Mouse (Mus musculus) spleen, adult 2 months (tissue): Measurements from ENCODE around the gene Oit1. TPM values are rescaled to one million over a fixed set of nuclear protein-coding genes. Genes with fewer than 3 reads are reported as not detected.

Experiments used
- DNase-seq, 2 experiments: peaks; one replicate each; pipeline versions ENCODE4 v3.0.0 to v3.0.0-alpha.2; 2012 to 2021; ENCODE audit warnings: low spot score in 2 of 2, low read depth in 1 of 2
- H3K27ac ChIP-seq: fragments of 200-500 bp; 2 replicates; pipeline ENCODE4 v1.5.1; 2012; ENCODE audit warnings: low read length, inconsistent platforms; ENCODE audit not compliant: insufficient read depth
- H3K27me3 ChIP-seq: fragments of 200-500 bp; 2 replicates; pipeline ENCODE4 v1.6.1; 2012; ENCODE audit warnings: mild to moderate bottlenecking, moderate library complexity, low read length, inconsistent platforms; ENCODE audit not compliant: control insufficient read depth, insufficient read depth
- H3K36me3 ChIP-seq: fragments of 200-500 bp; 2 replicates; pipeline ENCODE4 v1.6.1; 2012; ENCODE audit warnings: mild to moderate bottlenecking, low read length, inconsistent platforms; ENCODE audit not compliant: control insufficient read depth, insufficient read depth
- H3K4me1 ChIP-seq: fragments of 200-500 bp; 2 replicates; pipeline ENCODE4 v1.6.1; 2011; ENCODE audit warnings: inconsistent platforms; ENCODE audit not compliant: control insufficient read depth, insufficient read depth, insufficient read length
- H3K4me3 ChIP-seq: fragments of 200-500 bp; 2 replicates; pipeline ENCODE4 v1.5.1; 2011; ENCODE audit warnings: mild to moderate bottlenecking, inconsistent platforms; ENCODE audit not compliant: insufficient read depth, insufficient read length; ENCODE audit errors: extremely low read depth
- CTCF ChIP-seq: fragments of 200-500 bp; IDR thresholded peaks from 2 replicates; pipeline ENCODE4 v1.5.1; 2011; ENCODE audit warnings: mild to moderate bottlenecking, inconsistent platforms; ENCODE audit not compliant: insufficient read depth, insufficient read length, insufficient replicate concordance; ENCODE audit errors: extremely low read depth
- POLR2A ChIP-seq: fragments of 200-500 bp; IDR thresholded peaks from 2 replicates; pipeline ENCODE4 v1.6.1; 2011; ENCODE audit warnings: low read depth, low read length, inconsistent platforms
- WGBS: fragments of 180-500 bp; shearing (Covaris S2); methylation state at CpG from one replicate; pipeline ENCODE4 v1.1.7; 2018; 5-methylcytosine and 5-hydroxymethylcytosine counted together
- polyA plus RNA-seq: library from polyadenylated mRNA; depleted of rRNA; stranded (reverse); fragments of >200 nt; gene quantifications from 2 replicates; pipeline ENCODE4 v1.2.3, GENCODE M21; 2012

The Oit1 gene
- polyA plus RNA-seq, 1 experiment: 0.16 TPM

DNA sequence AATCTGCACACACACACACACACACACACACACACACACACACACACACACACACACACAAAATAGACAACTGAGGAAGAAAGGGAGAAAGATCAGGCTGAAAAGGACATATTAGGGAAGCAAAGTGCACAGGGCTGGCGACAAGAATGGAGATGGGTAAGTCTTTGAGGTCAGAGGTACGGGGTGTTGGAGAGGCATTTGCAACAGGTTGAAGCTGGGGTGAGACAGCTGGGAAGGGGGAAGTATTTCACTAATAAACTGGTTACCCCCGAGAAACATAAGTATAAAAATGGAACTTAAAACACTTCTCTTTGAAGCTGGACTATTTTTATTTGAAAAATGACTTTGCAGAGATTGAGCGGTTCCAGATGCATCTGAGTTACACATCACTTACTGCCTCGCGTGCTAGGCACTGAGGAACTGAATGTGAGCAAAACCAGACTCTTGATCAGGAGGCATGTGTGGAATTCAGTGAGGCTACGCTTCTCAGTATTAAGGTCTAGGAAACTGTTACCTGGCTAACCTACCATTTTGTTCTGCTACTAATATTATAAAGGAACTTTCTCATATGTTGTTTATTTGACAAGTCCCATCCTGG, 17.2 kb upstream of the Oit1 start:
- H3K4me1 ChIP-seq: no peaks in the 10 kb centered on the region
- H3K36me3 ChIP-seq: no peaks in the 10 kb centered on the region
- DNase-seq: no peak
- WGBS: 64% methylated on average over 7 of the region's 7 CpGs
- H3K4me3 ChIP-seq: no peak overlapping the region
- H3K27me3 ChIP-seq: no peaks in the 10 kb centered on the region
- H3K27ac ChIP-seq: no peak overlapping the region
- TF ChIP-seq POLR2A (no peak), CTCF (no peak)

DNA sequence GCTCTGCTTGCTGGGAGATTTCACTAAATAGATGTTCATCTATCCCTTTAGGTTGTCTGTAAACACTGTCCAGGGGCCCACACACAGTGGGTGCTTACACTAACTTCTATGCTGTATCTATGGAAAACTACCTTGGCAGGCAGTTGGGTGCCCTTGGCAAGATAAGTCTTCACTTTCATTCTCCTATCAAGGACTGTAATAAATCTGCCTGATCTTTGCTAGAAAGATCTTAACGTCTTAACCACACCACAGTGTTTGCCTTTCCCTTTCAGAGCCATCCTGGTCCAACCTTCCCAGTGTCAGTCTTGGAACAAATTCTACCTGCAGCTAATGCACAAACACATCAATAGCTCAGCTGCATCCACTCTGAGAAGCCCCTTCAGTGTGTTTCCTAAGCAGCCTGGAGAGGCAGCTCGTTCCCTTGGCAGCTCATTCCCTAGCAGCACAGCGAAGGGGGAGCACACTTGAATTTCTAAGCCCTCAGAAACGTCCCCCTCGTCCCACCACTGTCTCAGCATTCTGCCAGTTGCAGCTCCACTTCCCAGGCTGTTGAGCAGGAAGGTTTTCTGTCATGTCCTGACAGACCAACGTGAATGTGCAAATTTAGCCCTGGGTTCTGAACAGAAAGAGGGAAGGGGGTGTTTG, 13.7 kb upstream of the Oit1 start:
- WGBS: 33% methylated on average over 6 of the region's 6 CpGs
- H3K27ac ChIP-seq: no peak overlapping the region
- no peak for DNase-seq
- no peaks in the 10 kb centered on the region for H3K27me3 ChIP-seq
- no peaks in the 10 kb centered on the region for H3K36me3 ChIP-seq
- no peak for TF ChIP-seq POLR2A
- TF ChIP-seq CTCF: no peak
- no peak overlapping the region for H3K4me3 ChIP-seq
- no peaks in the 10 kb centered on the region for H3K4me1 ChIP-seq

DNA sequence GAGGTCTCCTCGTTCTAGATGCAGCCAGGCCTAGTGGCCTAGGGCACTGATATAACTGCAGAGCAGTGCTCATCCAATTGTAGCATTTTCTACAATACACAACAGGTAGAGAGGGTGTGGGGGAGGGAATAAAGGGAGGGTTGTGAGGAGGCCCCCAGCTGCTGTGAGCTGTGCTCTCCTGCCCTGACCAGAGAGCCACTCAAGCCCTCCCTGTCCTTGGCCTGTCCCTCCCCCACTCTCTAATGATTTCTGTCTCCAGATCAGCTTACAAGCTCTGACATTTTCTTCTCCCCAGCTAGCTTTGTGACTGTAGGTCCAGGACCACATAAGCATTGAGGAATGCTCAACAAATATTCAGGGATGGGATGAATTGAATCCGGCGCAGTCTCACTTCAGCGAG, 9.2 kb downstream of the Oit1 start:
- Histone ChIP-seq H3K4me3 (no peak overlapping the region), H3K27me3 (no peaks in the 10 kb centered on the region), H3K27ac (no peak overlapping the region), H3K4me1 (no peaks in the 10 kb centered on the region), H3K36me3 (no peaks in the 10 kb centered on the region)
- no peak for TF ChIP-seq CTCF
- no peak for DNase-seq
- 89% methylated on average over 4 of the region's 4 CpGs for WGBS

DNA sequence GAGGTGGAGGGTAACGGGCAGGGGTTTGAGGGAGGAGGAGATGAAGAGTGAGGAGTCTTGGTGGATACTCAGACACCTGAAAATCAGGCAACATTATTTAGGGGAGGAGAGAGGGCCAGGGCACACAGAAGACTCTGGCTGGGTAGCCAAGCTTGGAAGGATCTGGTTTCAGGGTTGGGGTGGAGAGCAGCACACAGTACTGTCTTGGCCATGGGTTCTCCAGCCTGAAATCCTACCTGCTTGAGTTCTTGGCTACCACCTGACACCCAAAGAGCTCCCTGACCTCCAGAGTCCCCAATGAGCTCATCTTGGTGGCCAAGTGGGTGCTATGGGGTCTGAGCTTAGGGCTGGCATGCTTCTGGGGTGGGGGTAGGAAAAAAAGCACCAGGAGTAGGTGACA, 9.7 kb downstream of the Oit1 start:
- Histone ChIP-seq H3K36me3 (no peaks in the 10 kb centered on the region), H3K27ac (no peak overlapping the region), H3K4me1 (no peaks in the 10 kb centered on the region), H3K27me3 (no peaks in the 10 kb centered on the region), H3K4me3 (no peak overlapping the region)
- WGBS: 100% methylated on average over 1 of the region's 1 CpGs
- no peak for DNase-seq
- no peak for TF ChIP-seq CTCF
- no peak for TF ChIP-seq POLR2A

DNA sequence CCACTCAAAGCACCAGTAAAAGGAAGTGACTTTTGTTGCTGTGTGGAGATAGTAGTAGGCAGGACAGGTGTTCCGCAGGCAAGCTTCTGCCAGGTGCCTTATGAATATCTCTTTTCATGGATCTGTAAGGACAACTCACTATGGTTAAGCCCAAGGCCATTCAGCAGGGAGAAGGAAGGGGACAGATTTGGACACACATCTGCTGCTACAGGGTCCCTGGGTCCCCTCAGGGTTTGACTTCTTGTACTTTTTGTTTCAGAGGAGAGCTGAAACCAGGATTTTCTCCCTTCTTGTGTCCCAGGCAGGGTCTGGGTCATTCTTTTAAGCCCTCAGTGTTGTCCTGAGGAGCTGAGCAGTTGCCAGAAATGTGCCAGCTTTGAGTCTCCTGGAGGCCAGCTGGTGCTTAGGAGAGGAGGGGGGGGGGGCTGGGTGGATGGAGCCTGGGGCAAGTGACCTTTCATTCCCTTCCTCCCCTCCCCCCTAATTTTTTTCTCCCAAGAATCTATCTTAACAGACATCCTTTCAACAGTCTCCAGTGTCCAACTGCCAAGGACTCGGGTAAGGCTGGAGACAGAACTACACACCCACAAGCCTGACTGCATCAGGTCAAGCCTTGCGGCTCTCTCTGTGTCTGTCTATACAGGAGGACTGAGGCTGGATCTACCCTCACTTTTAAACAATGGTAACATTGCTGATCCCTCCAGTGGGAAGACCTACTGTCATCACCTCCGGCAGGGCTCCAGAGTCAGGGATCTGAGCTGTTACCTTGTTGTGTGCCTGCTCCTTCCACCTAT, 10.6 kb downstream of the Oit1 start:
- DNase-seq: no peak
- TF ChIP-seq POLR2A: no peak
- no peak for TF ChIP-seq CTCF
- 88% methylated on average over 4 of the region's 4 CpGs for WGBS

DNA sequence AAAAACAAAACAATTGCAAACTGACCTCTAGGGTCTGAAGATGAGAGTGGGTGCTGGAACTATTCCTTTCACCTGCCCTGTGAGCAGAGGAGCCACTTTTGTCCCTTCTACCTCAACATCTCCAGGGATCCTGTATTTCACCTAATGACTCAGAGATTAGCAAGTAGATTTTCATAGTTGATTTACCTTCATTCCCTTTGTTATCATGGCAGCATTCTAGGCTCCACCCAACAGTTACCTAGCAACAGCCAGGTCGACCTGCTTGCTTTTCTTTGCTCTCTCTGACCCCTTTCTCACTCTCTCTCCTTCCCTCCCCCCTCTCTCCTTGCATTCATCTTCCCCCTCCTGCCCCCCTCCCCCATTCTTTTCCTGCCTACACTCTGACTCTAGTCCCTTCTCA, 11.4 kb downstream of the Oit1 start:
- Histone ChIP-seq H3K4me3 (no peak overlapping the region), H3K36me3 (no peaks in the 10 kb centered on the region), H3K27ac (no peak overlapping the region), H3K27me3 (no peaks in the 10 kb centered on the region), H3K4me1 (no peaks in the 10 kb centered on the region)
- WGBS: 11% methylated on average over 1 of the region's 1 CpGs
- TF ChIP-seq CTCF (no peak), POLR2A (no peak)
- DNase-seq: no peak

More for the DNA sequence above, 10.6 kb downstream of the Oit1 start:
- H3K36me3 ChIP-seq: no peaks in the 10 kb centered on the region
- H3K4me1 ChIP-seq: no peaks in the 10 kb centered on the region
- no peaks in the 10 kb centered on the region for H3K27me3 ChIP-seq
- no peak overlapping the region for H3K27ac ChIP-seq
- no peak overlapping the region for H3K4me3 ChIP-seq

DNA sequence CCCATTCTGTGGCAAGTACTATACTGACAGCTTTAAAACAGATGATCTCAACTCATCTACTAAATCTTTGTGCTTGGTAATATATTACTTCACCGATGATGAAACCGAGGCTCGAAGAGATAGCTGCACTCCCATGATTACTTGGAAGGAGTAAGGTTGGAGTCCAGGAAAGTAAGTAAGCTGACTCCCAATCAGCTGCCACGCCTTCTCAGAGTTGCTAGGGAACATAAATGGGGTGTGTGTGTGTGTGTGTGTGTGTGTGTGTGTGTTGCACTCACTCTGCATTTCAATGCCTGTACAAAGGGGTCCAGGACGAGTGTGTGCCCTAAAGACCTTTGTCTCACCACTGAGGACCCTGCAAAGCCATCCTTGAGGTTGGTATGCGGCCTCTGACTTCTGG, 12.7 kb downstream of the Oit1 start:
- TF ChIP-seq CTCF (no peak), POLR2A (no peak)
- Histone ChIP-seq H3K4me1 (no peaks in the 10 kb centered on the region), H3K36me3 (no peaks in the 10 kb centered on the region), H3K27me3 (no peaks in the 10 kb centered on the region), H3K4me3 (no peak overlapping the region), H3K27ac (no peak overlapping the region)
- DNase-seq: no peak
- WGBS: 75% methylated on average over 6 of the region's 6 CpGs
